Mouse (Mus musculus) mature B cell (primary cell): ENCODE measurements around the gene Thap4.
"Not testable (repeated sequence)": the region's sequence is repeated elsewhere in the genome, so short reads cannot be mapped to it uniquely, and the experiment has no call there.

Source experiments
- in situ Hi-C: fragments of 300-500 bp; cut with MboI; formaldehyde crosslinking; loops from 2 replicates; pipeline ENCODE4 v1.14.3; 2019

Thap4 gene

DNA sequence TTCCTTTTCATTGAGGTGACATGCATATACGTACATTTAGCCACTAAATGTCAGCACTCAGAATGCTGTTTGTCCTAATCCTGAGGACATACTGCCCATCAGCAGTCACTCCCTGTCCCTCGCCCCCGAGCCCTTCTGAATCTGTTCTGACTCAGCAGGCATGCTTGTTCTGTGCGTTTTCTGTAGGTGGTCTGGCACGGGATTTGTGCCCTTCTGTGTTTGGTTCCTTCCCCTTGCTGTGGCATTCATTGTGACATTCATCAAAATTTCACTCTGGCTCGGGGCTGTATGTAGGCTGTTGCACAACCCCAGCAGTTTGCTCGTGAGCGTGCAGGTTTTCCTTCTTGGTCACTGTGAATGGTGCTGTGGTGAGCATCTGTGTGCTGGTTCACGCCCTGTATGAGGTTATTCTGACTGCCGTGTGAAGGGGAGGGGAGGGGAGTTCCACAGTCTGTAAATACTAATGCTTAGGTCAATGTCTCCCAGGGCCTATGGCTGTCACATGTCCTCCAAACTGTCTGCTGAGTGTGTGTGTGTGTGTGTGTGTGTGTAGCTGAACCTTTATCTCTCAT, 62.8 kb downstream of the Thap4 start:
- in situ Hi-C loops, result no loop called here

DNA sequence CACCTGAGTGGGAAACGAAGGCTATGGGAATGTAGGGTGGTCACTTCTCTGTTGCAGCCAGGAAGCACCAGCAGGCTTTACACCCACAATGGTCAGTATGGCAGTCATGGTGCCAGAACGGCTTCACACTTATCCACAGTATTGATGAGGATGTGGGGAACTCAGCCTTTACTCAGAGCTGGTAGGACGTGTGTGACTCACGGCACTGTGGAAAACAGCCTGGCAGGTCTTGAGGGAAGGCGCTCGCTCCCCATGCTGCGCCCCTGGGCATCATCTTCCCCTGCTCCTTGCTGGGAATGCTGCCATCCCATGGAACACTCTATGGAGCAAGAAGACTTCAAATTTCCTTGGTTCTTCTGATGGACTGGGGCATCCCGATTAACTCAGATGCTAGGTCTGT, 63.6 kb downstream of the Thap4 start:
- in situ Hi-C loops, result no loop called here

DNA sequence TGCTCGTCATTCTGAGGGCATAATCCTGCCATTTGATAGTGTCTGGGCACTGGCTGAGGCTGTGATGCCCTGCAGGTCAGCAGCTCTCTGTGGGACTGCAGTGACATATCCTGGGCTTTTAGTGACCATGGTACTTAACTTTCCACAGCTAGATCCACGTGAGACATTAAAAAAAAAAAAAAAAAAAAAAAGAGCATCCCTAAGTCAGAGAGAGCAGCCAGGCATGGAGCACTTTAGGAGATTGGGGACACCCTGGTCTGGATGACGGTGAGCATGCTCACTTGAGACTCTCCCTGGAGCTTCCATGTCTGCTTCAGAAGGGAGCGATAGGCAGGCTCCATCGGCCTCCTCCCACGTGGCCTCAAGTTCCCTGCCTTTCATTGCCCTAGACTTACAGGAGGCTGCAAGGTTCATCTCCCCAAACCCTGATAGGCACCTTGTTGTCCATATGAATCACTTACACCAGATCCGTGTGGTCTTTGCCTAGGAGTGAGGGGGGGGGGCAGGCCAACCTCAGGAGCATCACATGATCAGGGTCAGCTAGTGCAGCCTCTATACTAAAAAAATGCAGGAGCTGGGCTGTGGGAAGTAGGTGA, 64.7 kb downstream of the Thap4 start:
- in situ Hi-C loops, result no loop called here

- in situ Hi-C loops, result no loop called here
Measured at GRCm38 (mm10) chr1:93688154-93688553, 66.5 kb downstream of the Thap4 start.

DNA sequence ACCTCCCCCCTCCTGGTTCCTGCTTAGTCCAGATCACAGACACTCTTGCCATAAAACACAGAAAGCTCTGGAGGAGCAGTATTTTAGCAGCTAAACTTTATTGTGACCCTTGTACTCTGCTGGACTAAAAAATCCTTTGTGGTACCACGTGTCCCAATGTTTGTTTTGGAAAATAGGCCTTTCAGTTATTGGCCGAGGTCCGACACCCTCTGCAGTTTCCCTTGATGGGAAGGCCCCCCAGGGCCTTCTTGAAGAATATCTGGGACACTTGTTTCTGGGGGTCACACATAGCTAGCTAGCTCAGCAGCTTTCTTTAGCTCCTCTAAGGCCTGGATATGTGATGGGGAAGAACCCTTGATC, 67.7 kb downstream of the Thap4 start:
- in situ Hi-C loops, result no loop called here

DNA sequence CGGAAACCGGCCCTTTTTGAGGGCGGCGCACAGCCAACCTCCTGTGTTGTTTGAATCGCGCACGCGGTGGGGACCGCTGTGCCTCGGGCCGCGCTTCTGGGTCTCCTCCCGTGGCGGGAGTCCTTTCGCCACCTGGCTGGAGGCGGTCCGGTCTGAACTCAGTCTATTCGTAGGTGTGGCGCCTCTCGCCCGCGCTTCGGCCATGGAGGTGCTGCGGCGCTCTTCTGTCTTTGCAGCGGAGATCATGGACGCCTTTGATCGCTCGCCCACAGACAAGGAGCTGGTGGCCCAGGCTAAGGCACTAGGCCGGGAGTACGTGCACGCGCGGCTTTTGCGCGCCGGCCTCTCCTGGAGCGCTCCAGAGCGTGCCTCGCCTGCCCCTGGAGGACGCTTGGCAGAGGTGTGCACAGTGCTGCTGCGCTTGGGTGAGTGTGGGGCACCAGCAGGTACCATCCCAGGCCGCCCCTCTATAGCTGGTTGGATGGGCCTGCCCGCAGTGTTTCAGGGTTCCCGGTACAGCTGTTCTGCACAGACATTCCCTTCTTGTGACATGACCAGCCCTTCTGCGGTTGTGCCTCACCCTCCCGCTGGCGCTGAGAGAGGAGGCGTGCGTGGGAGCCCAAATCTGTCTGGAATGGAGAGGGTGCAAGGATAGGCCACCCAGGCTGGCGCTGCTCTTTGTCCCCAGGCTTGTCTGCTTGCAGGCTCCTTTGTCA, 68.3 kb downstream of the Thap4 start:
- in situ Hi-C loops, result no loop called here

GRCm38 (mm10) chr1:93685401-93686244, 69.0 kb downstream of the Thap4 start, which contains the start of gene Bok:
Bok (plus strand) TSS chr1:93685660.
- in situ Hi-C loops, result no loop called here

DNA sequence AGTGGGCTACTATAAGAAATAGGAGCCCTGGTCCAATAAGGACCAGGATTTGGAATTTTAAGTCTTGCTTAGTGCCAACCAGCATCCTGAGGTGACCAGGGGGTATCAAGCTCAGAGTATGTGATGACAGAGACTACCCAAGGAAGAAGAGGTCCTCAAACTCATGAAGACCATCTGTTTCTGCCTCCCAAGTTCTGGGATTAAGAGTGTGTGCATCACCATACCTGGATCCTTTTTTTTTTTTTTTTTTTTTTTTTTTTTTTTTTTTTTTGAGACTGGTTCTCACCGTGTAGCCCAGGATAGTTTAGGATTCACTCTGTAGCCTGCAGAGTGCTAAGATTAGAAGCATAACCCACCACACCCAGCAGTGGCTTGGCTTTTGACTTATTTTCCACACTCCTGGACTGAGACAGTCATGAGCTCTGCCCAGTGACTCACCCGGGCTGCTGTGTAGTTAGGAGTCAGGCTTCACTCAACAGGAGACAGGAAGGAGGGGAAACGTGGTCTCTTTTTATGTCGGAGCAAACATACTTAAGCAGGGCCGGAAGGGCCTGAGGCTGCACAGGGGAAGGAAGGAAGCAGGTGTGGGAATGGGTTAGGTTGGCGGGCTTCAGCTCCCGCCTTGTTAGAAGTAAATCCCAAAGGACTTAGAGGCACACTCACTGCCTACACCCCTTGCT, 74.6 kb downstream of the Thap4 start:
- in situ Hi-C loops, result no loop called here

DNA sequence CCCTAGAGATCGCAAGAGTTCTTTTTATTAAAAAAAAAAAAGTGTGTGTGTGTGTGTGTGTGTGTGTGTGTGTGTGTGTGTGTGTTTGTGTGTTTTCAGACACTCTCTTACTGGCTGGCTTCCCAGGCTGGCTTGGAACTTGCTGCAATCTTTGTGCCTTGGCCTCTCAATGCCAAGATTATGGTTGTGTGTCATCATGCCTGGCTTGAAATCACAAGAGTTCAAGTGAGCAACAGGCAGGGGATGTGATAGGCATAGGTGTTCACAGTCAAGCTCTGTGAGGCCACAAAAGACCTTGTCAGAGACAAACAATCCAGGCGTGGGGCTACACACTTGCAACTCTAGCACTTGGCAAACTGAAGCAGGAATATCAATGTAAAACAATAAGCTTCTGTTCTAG, 76.3 kb downstream of the Thap4 start:
- in situ Hi-C loops, result no loop called here

GRCm38 (mm10) chr1:93672682-93673081, 82.0 kb downstream of the Thap4 start:
- in situ Hi-C loops, result no loop called here

DNA sequence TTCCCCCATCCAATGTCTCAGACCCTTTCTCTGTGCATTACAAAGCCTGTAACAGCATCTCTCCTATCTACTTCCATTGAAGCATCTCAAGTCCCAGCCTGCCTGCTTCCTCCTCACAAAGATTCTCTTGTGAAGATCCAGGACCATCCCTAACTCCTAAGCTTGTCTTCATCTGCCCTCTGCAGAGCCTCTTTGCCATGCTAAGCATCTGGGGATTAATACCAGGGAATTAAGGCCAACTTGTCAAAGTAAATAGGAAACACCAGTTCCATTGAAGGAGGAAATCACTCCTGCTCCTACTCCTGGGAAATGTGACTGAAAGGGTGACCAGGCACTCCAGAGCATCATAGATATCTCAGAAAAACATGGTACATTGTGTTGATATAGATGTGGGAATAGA, 84.7 kb downstream of the Thap4 start:
- in situ Hi-C loops, result no loop called here

- in situ Hi-C loops, result no loop called here
Measured at GRCm38 (mm10) chr1:93668791-93669548, 85.7 kb downstream of the Thap4 start.

- in situ Hi-C loops, result no loop called here
Measured at GRCm38 (mm10) chr1:93667760-93668400, 86.8 kb downstream of the Thap4 start.

DNA sequence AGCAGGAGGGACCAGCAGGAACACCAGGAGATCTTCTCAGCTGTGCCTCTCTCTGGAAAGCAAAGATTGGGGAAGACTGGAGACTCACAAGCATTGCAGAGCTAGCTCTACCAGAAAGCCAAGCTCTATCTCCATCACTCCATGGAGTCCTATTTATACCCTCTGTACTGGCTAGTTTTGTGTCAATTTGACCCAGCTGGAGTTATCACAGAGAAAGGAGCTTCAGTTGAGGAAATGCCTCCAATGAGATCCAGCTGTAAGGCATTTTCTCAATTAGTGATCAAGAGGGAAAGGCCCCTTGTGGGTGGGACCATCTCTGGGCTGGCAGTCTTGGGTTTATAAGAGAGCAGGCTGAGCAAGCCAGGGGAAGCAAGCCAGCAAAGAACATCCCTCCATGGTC, 96.1 kb downstream of the Thap4 start, which contains the start of gene Stk25:
Gene Stk25, minus strand, starts transcription at position 101 of the 400 bp plus-strand sequence.
- in situ Hi-C loops, result not testable (repeated sequence)

- in situ Hi-C loops, result no loop called here
Measured at GRCm38 (mm10) chr1:93657025-93657360, 97.7 kb downstream of the Thap4 start.

- in situ Hi-C loops, result no loop called here
Measured at GRCm38 (mm10) chr1:93656325-93657024, 98.2 kb downstream of the Thap4 start.

DNA sequence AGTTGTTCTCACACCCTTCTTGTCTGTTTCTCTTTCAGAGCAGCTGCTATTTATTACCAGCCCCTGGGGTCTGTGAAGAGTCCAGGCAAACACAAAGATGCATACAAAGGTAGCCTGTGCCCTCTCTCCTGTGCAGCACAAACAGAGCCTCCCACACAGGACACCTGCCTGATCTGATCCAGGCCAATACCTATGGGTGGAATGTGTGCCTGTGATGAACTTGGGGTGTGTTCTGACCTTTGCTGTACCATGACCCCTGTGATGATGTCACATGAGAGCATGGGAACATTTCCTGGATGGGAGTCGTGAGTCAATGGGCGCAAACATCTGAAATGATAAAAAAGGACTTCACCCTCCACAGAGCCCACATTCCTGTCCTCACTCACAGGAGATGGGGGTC, 99.9 kb downstream of the Thap4 start:
- in situ Hi-C loops, result no loop called here

GRCm38 (mm10) chr1:93654275-93654674, 100.4 kb downstream of the Thap4 start:
- in situ Hi-C loops, result no loop called here
